Mouse (Mus musculus) left cerebral cortex, adult 8-10 months (tissue): ENCODE measurements around the gene Psmd2. TPM values are rescaled to one million over a fixed set of nuclear protein-coding genes. Genes with fewer than 3 reads are reported as not detected.

ENCODE experiments used
- DNase-seq, 2 experiments: peaks; one replicate each; pipeline ENCODE4 v3.0.0; 2022; ENCODE audit warnings: low spot score in 2 of 2
- total RNA-seq, 4 experiments: library from RNA; stranded (reverse); gene quantifications; 2 replicates each; pipeline ENCODE4 v1.2.4; 2022

The Psmd2 gene
- 100 to 1,000 TPM; 222 to 245 (median 230) TPM for total RNA-seq

DNA sequence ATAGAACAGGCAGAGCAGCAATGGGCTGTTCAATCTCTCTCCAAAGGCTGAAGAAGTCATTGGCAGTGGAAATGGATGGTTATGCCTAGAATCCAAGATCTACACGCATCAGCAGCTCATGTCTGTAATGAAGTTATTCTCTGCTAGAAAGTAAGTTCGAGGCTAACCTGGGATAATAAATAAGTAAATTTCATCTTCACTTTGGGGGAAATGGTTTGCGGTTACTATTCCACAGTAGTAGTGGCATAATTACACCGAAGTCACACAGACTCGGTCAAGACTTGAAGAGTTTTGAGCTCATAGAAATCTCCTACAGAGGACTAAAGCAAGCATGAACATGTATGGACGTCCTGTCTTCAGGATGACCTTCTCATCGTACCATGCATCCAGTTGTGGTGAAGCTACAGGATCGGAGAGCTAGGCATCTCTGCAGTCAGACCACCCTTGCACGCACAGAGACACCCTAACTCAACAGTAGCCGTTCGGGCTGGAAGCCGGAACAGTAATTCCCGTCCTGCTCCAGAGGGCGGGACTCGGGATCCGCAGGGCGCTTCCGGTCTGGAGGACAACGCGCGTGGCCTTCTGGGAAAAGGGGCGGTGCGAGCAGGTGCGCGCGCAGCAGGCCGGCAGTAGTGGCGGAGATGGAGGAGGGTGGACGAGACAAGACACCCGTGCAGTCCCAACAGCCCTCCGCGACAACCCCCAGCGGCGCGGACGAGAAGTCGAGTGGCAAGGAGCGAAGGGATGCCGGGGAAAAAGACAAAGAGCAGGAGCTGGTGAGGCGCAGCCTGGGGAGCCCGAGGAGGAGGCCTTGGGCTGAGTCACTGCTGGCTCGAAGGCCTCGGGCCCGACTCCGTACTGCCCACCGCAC lies at the start of gene Psmd2:
Gene Psmd2 (plus strand): TSS at position 577 of the 871 bp plus-strand sequence.
- peak; percentile 91 to 96 for DNase-seq

DNA sequence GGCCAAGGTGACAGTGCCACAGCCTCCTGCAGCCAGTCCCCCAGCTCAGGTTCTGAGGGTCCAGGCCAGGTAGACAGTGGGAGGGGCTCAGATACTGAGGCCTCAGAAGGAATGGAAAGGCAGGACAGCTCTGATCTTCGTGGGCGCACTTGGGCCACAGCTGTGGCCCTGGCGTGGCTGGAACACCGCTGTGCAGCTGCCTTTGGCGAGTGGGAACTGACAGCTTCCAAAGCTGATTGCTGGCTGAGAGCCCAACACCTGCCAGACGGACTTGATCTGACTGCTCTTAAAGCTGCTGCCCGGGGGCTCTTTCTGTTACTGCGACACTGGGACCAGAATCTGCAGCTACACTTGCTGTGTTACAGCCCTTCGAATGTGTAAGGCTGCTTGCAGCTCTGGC lies 46.7 kb upstream of the Psmd2 start:
- DNase-seq, result no peak

DNA sequence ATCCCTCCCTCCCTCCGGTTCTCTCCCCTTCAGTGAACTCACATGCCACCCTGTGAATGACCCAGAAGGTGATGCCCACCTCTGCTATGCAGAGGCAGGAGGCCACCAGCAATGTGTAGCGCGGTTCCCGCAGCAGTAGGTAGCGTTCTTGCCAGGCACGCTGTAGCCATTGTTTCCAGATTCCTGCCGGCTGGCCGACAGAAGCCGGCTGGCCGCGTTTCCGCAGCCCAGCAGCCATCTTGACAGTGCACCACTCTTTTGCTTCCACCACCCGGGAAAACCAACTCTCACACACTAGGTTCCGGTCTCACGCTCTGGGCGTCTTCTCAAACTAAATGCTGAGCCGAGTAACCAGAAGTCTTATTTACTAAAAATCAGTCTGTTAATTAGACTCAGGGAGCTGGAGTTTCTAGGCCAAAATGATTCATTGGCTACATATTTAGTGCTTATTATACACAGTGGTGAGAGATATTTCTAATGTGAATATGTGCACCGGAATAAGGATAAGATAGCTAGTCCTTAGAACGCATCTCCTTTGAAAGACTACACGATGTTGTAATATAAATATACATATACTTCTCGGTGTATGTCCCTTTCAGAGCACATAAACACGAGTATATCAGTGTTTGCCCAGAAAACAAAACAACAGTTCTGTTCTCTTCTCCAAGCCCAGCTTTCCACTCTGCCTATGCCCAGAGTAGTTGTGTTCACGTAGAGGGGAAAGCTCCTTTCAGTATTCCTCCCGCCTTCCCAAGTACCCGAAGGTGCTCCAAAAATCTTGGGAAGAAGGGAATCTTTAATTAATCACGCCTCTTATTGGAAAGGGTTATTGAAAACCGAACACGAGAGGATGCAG lies 40.7 kb upstream of the Psmd2 start:
- DNase-seq, result peak in 1 of 2 experiments; percentile 73

DNA sequence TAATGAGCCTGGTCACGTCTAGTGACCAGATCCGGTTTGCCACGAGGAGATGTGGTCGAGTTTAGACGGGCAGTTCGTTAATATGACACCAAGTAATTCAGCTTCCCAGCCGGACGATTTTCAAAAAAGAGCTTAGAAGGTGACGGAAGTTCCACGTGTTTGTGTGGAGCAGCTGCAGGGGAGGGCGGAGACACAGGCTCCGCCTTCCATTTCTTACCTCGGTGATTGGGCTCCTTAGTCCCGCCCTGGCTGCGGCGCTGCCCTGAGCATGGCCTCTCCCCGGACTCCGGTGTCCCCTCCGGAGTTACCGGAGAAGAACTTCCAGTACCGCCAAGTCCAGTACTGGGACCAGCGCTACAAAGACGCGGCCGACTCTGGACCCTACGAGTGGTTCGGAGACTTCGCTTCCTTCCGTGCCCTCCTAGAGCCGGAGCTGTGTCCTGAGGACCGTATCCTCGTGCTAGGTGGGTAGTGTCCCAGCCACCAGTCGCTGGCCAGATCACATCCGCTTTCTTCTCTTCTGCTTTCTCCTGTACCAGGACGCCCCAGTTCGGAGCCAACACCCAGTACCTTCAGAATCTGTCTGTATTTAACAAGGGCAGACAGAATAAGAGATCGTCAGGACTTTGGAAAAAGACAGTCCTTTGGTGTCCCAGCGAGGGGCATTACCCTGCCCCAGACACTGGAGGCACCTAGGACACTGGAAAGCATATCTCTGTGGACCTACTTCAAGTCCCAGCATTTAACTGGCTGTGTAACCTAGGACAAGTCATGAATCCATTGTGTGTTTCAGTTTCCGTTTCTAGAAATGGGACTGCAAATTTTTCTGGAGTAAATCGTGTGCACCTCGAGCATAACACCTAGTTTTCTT lies 39.9 kb upstream of the Psmd2 start, which contains the start of the genes Eef1akmt4, Gm49333 and Alg3:
Gene Eef1akmt4 (plus strand): TSS at position 237 of the 871 bp plus-strand sequence.
Gene Gm49333 (plus strand): TSS at position 254 of the 871 bp plus-strand sequence.
Gene Alg3 (minus strand): TSS at position 379 of the 871 bp plus-strand sequence.
- DNase-seq, result peak in 1 of 2 experiments; percentile 70

DNA sequence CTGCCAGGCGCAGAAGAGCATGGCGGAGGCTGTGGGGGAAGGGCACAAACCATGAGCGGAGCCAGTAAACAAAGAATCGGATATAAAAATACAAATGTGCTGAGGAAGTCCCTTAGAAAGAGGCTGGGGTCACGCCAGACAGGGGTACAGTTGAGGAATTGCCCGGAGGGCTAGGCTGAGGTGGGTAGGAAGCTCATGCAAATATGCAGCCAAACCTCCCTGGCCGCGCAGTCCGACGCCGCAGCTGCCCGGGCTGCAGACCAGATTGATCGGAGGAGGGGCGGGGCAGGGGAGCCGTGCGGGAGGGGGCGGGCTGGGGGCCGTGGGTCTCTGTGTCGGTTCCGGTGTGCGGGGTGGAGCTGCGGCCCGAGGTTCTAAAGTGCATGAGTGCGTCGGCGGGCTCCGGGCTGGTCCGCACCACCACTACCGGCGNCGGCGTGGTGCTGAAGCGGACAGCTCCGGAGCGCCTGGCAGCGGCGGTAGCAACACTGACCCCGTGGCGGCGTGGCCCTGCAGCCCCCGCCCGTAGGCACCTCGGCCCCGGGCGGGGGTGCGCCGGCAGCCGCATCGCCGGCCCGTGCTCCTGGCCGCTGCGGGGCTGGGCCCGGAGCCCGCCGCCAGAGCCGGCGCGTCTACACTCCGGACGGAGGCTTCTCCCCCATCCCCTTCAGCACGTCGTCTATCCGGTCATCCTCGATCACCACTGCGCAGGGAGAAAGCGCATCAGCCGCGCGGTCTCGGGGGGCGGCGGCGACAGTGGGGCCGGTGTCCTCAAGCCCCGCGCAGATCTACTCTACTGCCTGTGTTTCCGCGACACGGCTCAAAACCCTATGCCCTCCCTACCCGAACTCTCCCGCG lies 31.7 kb upstream of the Psmd2 start:
- DNase-seq, result no peak

DNA sequence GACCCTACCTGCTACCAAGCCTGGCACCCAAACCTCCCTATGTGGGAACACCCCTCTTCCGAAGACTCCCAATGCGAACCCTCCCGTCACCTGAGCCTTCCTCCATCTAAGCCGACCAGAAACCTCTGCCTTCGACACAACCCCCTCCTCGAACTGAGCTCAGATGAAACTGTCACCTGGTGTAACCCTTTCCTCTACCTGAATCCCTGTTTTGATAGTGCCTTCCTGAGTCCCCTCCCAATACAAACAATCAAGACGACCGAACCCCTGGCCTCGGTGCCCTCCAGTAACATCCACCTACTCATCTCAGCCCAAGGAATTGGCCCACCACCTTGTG lies 31.1 kb upstream of the Psmd2 start:
- DNase-seq, result no peak

DNA sequence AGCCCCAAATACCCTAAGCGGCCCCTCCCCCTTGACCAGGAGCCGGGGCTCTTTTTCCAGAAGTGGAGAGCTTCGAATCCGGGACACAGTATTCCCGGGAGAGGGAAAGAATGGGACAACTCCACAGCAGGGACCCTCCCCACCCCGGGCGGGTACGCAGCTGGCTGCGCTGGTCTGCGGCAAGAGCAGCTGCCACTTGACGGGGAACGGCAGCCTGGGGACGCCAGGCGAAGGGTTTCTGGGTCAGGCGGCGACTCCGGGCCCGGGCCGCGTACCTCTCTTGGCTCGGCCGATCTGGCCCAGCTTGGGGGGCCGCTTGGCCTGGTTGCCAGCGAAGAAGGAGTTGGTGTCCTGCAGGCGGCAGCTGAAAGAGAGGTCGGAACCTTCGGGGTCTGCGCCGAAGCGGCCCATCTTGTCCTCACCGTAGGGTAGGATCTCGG lies 30.7 kb upstream of the Psmd2 start:
- DNase-seq, result no peak

DNA sequence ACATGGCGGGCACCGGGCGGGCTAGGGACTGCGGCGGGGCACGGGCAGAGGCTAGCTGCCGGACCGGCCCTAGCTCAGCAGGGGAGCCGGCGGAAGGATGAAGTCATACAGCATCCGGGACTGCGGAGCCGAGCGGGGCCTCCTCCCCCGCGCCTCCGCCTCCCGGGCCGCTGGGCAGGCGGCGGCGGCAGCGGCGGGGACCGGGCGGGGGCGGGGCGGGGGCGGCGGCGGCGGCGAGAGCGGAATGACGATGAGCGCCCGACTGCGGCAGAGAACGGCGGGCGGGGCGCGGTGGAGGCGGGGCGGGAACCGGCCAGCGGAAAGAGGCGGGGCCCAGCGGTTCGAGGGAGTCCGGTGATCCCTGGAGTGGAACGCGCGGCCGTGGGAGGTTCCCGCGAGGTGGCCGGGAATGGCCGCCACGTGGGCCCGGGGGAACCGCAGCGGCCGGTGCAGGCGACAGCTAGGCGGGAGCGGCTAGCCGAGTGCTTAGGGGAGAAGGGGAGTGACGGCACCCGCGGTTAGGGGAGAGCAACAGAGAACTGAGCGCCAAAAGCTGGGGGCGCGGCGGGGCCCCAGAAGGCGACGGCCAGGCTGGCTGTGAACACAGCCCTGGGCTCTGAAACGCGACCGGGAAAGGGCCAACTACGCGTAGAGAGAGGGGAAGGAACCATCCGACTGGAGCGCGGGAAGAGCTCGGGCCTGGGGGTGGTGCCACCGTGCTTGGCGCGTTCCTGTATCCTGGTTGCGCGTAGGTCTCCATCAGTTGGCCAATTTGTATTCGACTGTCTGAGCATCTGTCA lies 30.1 kb upstream of the Psmd2 start, which contains the start of gene Camk2n2:
Gene Camk2n2 (minus strand): TSS at position 97 of the 800 bp plus-strand sequence.
- no peak for DNase-seq

DNA sequence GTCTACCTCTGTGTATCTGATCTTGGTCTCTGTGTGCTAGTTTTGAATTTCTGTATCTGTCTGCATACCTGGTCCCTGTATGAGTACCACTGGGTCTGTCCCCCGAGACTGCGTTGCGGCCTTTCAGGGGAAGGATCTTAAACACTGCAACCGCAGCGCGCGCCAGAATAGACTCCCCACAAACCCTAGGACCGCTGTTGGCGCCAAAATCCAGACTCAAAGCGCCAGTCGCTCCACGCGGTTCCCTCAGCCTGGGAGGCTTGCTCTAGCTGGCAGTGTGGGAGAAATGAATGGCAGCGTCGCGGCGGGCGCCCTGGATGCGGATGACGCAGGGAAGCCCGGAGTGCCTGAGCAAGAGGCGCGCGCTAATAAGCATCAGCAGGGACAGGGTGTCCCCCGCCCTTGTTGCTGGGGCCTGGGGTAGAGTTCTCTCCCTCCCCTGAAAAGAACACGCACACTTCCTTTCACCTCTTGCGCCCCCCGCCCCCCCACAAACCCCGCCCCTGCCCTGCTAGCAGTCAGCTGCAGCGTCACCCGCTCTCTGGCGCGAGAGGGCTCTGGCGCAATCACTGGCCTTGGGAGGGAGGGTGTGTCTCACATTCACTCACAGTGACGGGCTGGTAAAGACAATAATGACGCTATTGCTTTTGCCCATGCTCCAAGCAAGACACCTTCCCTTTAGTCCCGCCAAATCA lies 29.3 kb upstream of the Psmd2 start:
- DNase-seq, result no peak

DNA sequence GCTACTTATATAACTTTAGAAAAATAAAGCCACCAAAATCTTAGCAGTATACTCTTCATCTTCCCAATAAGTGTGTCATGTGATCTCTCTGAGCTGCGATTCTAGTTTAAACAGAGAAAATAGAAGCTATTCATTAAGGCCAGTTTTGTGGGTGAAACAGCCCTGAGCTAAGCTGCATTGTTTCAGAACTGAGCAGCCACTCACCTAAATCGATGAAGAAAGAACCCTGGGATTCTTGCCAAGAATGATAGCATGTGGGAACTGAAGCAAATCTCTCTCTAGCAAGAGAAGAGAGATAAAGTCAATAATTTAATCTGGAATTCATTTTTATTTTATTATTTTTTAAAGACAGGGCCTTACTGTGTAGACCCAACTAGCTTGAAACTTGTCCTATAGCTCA lies 28.2 kb upstream of the Psmd2 start:
- no peak for DNase-seq

DNA sequence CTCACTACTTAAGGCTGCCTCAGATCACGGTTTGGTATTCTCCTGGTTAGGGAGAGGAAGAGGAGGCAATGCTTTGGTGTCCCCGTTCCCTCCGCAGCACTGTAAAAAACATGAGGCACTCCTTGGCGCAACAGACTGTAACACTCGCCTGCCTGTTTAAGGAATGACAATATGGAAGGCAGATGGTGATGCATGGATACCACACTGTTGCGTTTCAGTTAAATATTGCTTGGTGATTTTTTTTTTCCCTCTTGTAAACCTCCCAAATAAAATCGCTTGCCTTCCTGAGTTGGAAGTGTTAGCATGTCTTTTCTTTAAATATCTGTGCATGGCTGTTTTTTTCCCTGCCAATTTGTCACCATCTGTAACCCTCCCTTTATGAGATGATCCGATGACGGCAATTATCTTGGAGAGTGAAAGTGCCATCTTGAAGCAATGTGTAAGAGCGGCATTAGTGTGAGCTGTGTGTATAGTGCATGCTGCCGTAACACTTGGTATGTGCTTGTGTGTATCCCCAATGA lies 22.5 kb upstream of the Psmd2 start:
- DNase-seq, result peak in 1 of 2 experiments; percentile 63

DNA sequence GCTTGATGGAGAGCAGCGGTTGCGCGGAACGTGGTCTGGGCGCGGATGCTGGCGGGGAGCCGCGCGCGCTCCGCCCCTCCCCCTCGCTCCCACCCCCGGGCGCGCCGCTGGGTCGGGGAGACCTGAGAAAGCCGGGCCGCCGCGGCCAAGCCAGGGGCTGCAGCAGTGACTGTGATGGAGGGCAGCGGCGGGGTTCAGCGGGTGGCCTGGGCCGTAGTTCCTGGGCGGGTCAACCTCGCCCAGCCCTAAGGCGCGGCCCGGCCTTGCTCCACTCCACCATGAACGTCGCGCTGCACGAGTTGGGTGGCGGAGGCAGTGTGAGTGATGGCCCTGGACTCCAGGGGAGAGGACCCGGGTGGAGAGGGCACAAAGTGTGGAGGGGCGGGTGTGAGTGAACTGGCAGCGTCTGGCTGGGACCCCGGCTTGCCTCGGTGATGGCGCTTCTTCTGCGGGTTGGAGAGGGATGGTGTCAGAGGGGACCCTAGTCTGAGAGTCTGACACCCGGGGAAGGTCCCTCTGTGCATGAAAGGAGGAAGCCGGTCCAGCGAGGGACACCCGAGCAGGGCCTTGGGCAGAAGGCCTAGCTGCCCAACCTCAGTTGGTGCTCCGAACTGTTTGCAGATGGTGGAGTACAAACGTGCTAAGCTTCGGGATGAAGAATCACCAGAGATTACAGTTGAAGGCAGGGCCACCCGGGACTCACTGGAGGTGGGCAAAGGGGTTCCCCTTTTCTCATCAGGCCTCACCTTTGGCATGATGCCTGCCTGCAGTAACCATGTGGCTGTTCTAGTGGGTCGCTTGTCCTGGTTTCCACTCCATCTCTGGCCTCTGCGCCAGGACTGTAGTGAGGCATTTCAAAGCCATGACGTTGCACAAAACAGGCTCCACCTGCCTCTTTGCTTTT lies 21.5 kb upstream of the Psmd2 start, which contains the start of gene Ece2:
Gene Ece2 (plus strand): TSS at position 98 of the 904 bp plus-strand sequence.
- DNase-seq, result no peak

DNA sequence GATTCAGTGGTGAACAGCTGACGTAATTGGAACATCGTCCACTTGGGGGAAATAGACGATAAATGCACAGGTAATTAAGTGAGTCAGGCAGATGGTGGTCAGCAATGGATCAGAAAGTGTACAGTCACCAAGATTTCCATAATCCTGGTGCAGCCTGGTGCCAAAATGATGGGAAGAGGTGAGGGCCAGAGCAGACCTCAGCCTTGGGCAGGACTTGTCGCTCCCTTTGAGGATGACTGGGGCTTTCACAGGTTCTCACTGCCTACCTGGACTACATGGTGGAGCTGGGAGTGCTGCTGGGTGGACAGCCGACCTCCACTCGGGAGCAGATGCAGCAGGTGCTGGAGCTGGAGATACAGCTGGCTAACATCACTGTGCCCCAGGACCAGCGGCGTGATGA lies 14.0 kb upstream of the Psmd2 start:
- DNase-seq, result no peak

DNA sequence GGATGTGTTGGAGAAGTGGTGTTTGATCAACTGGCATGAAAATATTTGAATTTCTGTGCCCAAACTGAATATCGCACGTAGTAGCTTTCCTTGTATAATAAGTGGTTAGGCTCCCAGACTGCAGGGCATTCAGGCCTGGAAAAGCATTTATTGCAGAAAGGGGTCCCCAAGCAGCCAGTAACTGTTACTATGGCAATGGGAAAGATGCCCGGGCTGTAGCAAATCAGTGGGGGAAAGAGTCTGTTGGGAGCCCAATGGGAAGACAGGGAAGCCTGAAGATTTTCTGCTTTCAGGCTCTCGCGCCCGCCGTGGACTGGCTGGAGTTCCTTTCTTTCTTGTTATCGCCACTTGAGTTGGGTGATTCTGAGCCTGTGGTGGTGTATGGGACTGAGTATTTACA lies 13.1 kb upstream of the Psmd2 start:
- DNase-seq, result no peak

DNA sequence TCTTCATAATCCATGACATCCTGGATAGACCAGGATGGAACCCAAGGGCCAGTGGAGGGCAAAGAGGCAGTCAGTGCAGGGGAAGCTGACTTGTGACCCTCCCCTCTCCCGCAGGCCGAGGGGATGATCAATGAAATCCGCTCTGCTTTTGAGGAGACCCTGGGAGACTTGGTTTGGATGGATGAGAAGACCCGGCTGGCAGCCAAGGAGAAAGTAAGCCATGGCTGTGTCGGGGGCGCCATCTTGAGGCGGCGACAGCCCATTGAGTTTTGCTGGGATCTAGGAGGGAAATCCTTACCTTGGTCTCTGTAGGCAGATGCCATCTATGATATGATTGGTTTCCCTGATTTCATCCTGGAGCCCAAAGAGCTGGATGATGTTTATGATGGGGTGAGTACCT lies 9.3 kb upstream of the Psmd2 start:
- peak; percentile 46 to 74 for DNase-seq

DNA sequence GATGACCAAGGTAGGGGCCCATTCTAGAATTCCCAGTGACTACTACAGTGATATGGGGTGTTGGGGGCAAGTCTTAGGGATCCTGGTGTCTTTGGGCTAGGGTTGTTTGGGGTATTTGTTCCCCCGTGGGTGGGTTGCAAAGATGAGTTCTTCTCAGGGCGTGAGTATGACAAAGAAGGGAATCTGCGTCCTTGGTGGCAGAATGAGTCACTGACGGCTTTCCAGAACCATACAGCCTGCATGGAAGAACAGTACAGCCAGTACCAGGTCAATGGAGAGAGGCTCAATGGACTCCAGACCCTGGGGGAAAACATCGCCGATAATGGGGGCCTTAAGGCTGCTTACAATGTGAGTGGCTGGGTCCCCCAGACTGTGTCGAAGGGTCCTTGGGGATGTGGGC lies 7.5 kb upstream of the Psmd2 start:
- DNase-seq, result no peak

DNA sequence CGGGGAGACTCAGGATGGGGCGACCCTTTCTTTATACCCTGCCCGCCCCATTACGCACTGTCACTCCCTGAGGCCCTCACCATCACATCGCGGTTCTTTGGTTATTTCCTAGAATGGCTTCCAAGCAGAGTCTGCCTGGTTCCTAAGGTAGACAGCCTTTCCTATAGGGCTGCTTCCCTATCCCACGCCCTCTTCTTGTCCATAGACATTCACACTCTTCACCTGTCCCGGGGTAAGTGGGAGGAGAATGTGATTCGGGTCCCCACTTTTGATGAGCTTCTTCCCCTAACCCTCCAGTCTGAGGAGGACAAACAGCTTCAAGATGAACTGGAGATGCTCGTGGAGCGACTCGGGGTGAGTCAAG lies 477 bp downstream of the Psmd2 start:
- no peak for DNase-seq
